Mouse (Mus musculus): Measurements from ENCODE around the gene Fgfr2.

DNA sequence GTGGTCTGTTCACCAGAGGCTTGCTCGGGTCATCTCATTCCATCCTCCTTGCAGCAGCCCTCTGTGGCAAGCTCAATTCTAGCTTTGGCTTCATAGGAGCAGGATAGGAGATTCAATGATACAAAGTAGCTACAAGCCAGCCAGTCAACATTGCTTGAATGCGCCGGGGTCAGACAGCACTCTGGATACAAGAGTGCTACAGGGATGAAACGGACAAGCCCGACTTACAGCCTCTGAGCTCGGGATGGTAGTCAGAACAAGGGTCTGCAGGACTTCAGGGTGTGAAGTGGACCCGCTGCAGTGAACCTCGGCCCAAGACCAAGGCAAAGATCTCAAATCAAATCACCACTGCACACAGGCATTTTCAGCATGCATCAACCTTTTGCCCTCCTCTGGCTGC, 1244.3 kb downstream of the Fgfr2 start:
- TF ChIP-seq POLR2A (IDR thresholded peaks at IDR 0.05; ENCODE audit: borderline replicate concordance, extremely low read depth, insufficient read depth, insufficient read length, poor library complexity, severe bottlenecking) (no peak), CTCF (IDR thresholded peaks at IDR 0.05; ENCODE audit: borderline replicate concordance, extremely low read depth, insufficient read depth, insufficient read length) (no peak)

All from brain, embryonic 14.5 days (tissue).